Comparison of ENCODE assay signal across 24 mouse cellular contexts in genomic region chr5:17403584-17403983, GRCm38 (mm10). TPM values are rescaled to one million over a fixed set of nuclear protein-coding genes. Genes with fewer than 3 reads are reported as not detected.
"Had no signal": no experiment of that assay in that cellular context is flagged by ENCODE, and none has a peak within 500 bp of the region (broad histone marks: within the 10 kb centered on the region; RNA-seq: fewer than 3 reads in every experiment).

No protein-coding gene starts in this region.

- H3K36me3 ChIP-seq: limb, embryonic 12.5 days; midbrain, embryonic 10.5 days; neural tube, embryonic 15.5 days had no signal

- H3K9ac ChIP-seq: limb, embryonic 12.5 days; liver, embryonic 14.5 days; lung, embryonic 14.5 days; neural tube, embryonic 15.5 days had no signal

- H3K4me1 ChIP-seq: limb, embryonic 12.5 days; midbrain, embryonic 10.5 days; neural tube, embryonic 15.5 days had no signal

- H3K4me3 ChIP-seq: limb, embryonic 12.5 days; midbrain, embryonic 10.5 days; myocyte; neural tube, embryonic 15.5 days had no signal

- ATAC-seq: hindbrain, postnatal 0 days had no signal

- H3K27ac ChIP-seq: hindbrain, postnatal 0 days; limb, embryonic 12.5 days; liver, embryonic 14.5 days; midbrain, embryonic 10.5 days; neural tube, embryonic 15.5 days had no signal

- H3K9me3 ChIP-seq: limb, embryonic 12.5 days; midbrain, embryonic 10.5 days; neural tube, embryonic 15.5 days had no signal

- DNase-seq: lung, embryonic 14.5 days; lung, postnatal 10 days; lung, postnatal 4 days; midbrain, embryonic 14.5 days; right cerebral cortex, adult 18-20 months; right cerebral cortex, postnatal 25 days; thymus, postnatal 4 days had no signal

- H3K27me3 ChIP-seq: limb, embryonic 12.5 days; neural tube, embryonic 15.5 days had no signal

- H3K4me2 ChIP-seq: limb, embryonic 12.5 days; lung, embryonic 14.5 days; neural tube, embryonic 15.5 days had no signal

RNA-seq across cellular contexts. Expression of gene Speer4f2, which starts 30.6 kb away (rescaled TPM):
- total RNA-seq: hindbrain, postnatal 0 days; layer of hippocampus, adult 8-10 months; layer of hippocampus, postnatal 14 days; left cerebral cortex, adult 18-20 months; left cerebral cortex, postnatal 10 days; liver, adult 2 months; megakaryocyte, adult 5-6 weeks had no signal
- polyA plus RNA-seq: hindbrain, postnatal 0 days; intestine, embryonic 14.5 days; large intestine, adult 2 months; limb, embryonic 12.5 days; liver, adult 2 months; liver, embryonic 14.5 days; lung, embryonic 14.5 days; midbrain, embryonic 10.5 days; midbrain, embryonic 14.5 days; myocyte; neural tube, embryonic 11.5 days; neural tube, embryonic 15.5 days; small intestine, adult 2 months; stomach, embryonic 16.5 days had no signal
